Mouse (Mus musculus): ENCODE measurements at regions not wholly inside any gene's neighbourhood (a gene's known extent, or its start where the extent isn't known, plus 50 kb on each side); places are given as distances from the start of the nearest gene placed in this dataset.

DNA sequence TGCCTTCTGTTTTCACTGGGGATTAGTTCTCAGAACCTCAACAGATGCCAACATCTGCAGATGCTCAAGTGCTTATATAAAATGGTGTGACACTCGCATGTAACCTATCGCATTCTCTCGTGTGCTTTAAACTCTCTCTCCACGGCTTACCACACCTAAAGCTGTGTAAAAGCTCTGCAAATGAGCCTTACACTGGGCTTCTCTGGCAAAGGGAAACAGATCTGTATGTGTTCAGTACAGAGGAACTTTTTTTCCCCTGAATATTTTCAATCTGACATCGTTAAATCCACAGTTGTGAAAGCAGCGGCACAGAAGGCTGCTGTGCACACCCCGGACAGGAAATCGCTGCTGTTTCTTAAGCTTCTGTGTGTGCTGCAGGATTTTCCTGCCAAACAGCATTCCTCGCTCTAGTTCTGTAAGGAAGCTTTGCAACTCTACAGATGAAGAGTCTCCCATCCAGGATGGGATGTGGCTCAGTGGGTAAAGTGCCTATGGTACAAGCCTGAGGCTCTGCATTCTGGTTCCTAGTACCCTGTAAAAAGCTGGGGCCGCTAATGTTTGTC lies 206.3 kb downstream of the Sox11 start:
- no peak for ATAC-seq (replicated peaks; ENCODE audit: insufficient number of reproducible peaks, low FRiP score, low TSS enrichment)
- WGBS (ENCODE audit: insufficient replicate concordance) = 51% methylated on average over 10 of the region's 10 CpGs
- H3K4me1 ChIP-seq (ENCODE audit: control insufficient read depth, insufficient read depth, low read length) = 0 out of 2 replicates have a peak, but pooled peaks cover 10% of the 10 kb centered on the region
- H3K9me3 ChIP-seq (replicated peaks; ENCODE audit: control insufficient read depth, low read length) = no peaks in the 10 kb centered on the region
- H3K36me3 ChIP-seq (ENCODE audit: control insufficient read depth, insufficient read depth, low read length) = no peaks in the 10 kb centered on the region
- no peak overlapping the region for H3K9ac ChIP-seq (ENCODE audit: low read depth, low read length)
- no peak overlapping the region for H3K4me3 ChIP-seq (ENCODE audit: low read depth, low read length)
- H3K27ac ChIP-seq (ENCODE audit: low read depth, low read length) = no peak overlapping the region
- H3K4me2 ChIP-seq = peak overlapping the region; percentile 22
- no peaks in the 10 kb centered on the region for H3K27me3 ChIP-seq (ENCODE audit: control insufficient read depth, insufficient read depth, low read length)

DNA sequence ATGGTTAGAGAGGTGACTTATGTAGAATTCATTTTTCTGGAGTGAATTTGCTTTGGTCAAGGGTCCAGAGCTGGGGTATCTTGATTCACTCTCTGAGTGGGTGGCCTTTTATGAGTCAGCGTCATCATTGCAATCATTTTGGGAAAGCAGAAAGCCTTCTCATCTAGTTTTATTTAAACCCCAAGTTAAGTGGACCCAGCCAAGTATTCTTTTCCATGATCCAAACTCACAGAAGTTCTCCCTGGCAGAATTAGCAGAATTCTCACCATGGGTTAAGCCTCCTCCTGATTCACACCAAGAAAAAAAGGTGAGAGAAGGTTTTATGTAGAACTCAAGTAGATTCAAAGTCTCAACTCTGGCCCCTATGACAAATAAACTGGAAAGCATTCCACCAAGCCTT lies 211.8 kb downstream of the Sox11 start:
- 95% methylated on average over 1 of the region's 1 CpGs for WGBS (ENCODE audit: insufficient replicate concordance)

DNA sequence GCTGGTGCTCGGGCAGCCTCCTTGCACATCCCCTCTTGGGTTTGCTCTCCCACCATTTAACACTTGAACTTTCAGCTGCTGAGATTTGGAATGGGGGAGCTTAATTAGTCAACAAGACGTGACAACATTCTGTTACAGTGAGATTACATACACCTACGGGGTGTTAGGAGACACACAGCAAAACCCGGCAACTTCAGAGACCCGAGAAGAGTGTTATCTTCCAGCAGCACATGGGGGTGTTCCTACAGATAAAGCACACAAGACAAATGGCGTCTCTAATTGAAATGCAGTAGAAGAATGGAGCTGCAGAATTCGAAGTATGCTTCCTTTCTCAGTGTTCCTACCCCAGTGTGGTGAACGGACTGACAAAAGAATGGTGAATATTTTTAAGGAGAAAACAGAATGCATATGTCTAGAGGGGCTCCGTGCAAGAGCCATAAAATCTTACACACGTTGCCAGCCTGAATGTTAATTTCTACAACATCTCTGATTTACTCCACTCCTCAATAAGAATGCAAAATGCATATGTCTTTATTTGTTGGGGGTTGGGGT lies 215.2 kb downstream of the Sox11 start:
- ATAC-seq (replicated peaks; ENCODE audit: insufficient number of reproducible peaks, low FRiP score, low TSS enrichment) = no peak
- Histone ChIP-seq H3K4me3 (ENCODE audit: low read depth, low read length) (no peak overlapping the region), H3K9ac (ENCODE audit: low read depth, low read length) (no peak overlapping the region), H3K4me2 (no peak overlapping the region; the same call in 1 of the 2 replicates), H3K27ac (ENCODE audit: low read depth, low read length) (no peak overlapping the region), H3K36me3 (ENCODE audit: control insufficient read depth, insufficient read depth, low read length) (no peaks in the 10 kb centered on the region), H3K4me1 (ENCODE audit: control insufficient read depth, insufficient read depth, low read length) (peaks cover 6% of the 10 kb centered on the region; the same call in 1 of the 2 replicates), H3K27me3 (ENCODE audit: control insufficient read depth, insufficient read depth, low read length) (0 out of 2 replicates have a peak, but pooled peaks cover 2% of the 10 kb centered on the region), H3K9me3 (replicated peaks; ENCODE audit: control insufficient read depth, low read length) (no peaks in the 10 kb centered on the region)
- WGBS (ENCODE audit: insufficient replicate concordance) = 15% methylated on average over 10 of the region's 10 CpGs

More for the DNA sequence above, 211.8 kb downstream of the Sox11 start:
- Histone ChIP-seq H3K9ac (ENCODE audit: low read depth, low read length) (no peak overlapping the region), H3K27me3 (ENCODE audit: control insufficient read depth, insufficient read depth, low read length) (0 out of 2 replicates have a peak, but pooled peaks cover 2% of the 10 kb centered on the region), H3K27ac (ENCODE audit: low read depth, low read length) (no peak overlapping the region), H3K9me3 (replicated peaks; ENCODE audit: control insufficient read depth, low read length) (no peaks in the 10 kb centered on the region), H3K4me1 (ENCODE audit: control insufficient read depth, insufficient read depth, low read length) (peaks cover 9% of the 10 kb centered on the region; the same call in 1 of the 2 replicates), H3K36me3 (ENCODE audit: control insufficient read depth, insufficient read depth, low read length) (no peaks in the 10 kb centered on the region), H3K4me3 (ENCODE audit: low read depth, low read length) (no peak overlapping the region), H3K4me2 (no peak overlapping the region)
- ATAC-seq (replicated peaks; ENCODE audit: insufficient number of reproducible peaks, low FRiP score, low TSS enrichment) = no peak

DNA sequence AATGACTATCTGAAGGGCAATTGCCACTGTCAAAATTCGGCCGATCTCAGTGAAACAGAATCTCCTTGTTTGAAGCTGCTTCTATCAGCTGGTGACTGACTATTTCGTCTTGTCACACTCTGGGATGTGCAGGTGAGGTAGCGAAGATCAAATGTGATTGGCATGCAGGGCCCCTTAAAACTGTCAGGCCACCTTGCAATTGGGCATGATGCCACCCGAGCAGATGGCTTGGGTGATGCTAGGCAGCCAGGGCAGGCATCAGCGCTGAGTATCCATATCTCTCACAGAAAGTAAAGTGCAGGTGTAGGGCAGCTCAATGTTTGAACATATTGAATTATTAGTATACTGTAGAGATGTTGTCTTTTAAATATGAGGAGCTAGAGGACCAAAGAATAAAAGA lies 223.8 kb downstream of the Sox11 start:
- H3K36me3 ChIP-seq (ENCODE audit: control insufficient read depth, insufficient read depth, low read length) = no peaks in the 10 kb centered on the region
- no peak overlapping the region for H3K4me2 ChIP-seq
- no peak overlapping the region for H3K9ac ChIP-seq (ENCODE audit: low read depth, low read length)
- no peaks in the 10 kb centered on the region for H3K4me1 ChIP-seq (ENCODE audit: control insufficient read depth, insufficient read depth, low read length)
- WGBS (ENCODE audit: insufficient replicate concordance) = 79% methylated on average over 6 of the region's 6 CpGs
- no peaks in the 10 kb centered on the region for H3K9me3 ChIP-seq (replicated peaks; ENCODE audit: control insufficient read depth, low read length)
- no peak overlapping the region for H3K27ac ChIP-seq (ENCODE audit: low read depth, low read length)
- no peaks in the 10 kb centered on the region for H3K27me3 ChIP-seq (ENCODE audit: control insufficient read depth, insufficient read depth, low read length)
- H3K4me3 ChIP-seq (ENCODE audit: low read depth, low read length) = no peak overlapping the region
- no peak for ATAC-seq (replicated peaks; ENCODE audit: insufficient number of reproducible peaks, low FRiP score, low TSS enrichment)

DNA sequence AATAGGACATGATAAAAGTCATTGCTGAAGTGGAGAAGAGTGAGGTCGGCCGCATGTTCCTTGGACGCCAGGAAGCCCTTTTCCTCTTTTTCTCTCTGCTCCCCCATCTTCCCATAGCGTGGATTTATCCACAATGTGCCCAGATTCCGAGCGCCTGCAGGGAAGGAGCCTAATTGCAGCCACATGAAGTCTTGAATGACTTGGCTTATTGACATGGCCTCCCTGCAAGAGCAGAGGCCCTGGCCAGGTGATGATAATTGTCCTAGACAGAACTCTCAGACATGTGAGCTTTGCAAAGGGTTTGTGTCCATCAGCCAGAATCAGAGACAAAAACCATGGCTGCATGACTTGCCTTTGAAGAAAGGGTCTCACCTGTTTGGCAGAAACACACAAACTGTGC lies 227.0 kb downstream of the Sox11 start:
- no peaks in the 10 kb centered on the region for H3K9me3 ChIP-seq (replicated peaks; ENCODE audit: control insufficient read depth, low read length)
- H3K4me3 ChIP-seq (ENCODE audit: low read depth, low read length) = no peak overlapping the region
- H3K27ac ChIP-seq (ENCODE audit: low read depth, low read length) = no peak overlapping the region
- ATAC-seq (replicated peaks; ENCODE audit: insufficient number of reproducible peaks, low FRiP score, low TSS enrichment) = no peak
- 69% methylated on average over 6 of the region's 6 CpGs for WGBS (ENCODE audit: insufficient replicate concordance)
- no peaks in the 10 kb centered on the region for H3K27me3 ChIP-seq (ENCODE audit: control insufficient read depth, insufficient read depth, low read length)
- H3K36me3 ChIP-seq (ENCODE audit: control insufficient read depth, insufficient read depth, low read length) = no peaks in the 10 kb centered on the region
- H3K9ac ChIP-seq (ENCODE audit: low read depth, low read length) = no peak overlapping the region
- no peaks in the 10 kb centered on the region for H3K4me1 ChIP-seq (ENCODE audit: control insufficient read depth, insufficient read depth, low read length)
- no peak overlapping the region for H3K4me2 ChIP-seq

DNA sequence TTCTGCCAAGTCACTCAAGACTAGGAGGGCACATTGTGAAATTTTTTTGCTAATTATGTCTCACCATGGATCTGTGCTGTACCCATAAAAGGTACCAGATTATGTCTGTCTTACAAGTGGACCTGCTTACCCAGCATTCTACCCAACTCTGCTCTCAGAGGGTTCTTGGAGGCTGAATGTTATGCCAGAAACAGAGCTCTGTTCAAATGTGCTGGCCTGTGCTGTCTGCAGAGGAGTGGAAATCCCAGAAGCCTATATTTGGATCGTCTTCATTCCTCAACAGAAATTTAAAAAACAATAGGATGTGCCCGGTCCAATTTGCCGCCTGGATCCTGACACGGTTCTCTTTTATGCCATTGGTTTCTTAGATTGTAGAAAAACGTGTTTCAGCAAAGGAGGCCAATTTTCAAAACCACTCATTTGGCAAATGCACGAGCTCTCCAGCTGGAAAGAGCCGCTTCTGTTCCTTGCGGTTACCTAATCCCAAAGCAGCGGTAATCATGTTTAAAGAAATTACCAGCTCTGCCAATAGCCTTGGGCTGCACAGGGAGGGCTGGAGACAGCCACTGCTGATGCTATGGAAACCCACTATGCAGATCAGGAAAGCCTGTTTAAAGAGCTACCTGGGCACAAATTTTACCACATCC lies 237.3 kb downstream of the Sox11 start:
- Histone ChIP-seq H3K4me2 (no peak overlapping the region), H3K4me3 (ENCODE audit: low read depth, low read length) (no peak overlapping the region), H3K36me3 (ENCODE audit: control insufficient read depth, insufficient read depth, low read length) (no peaks in the 10 kb centered on the region), H3K27ac (ENCODE audit: low read depth, low read length) (no peak overlapping the region), H3K27me3 (ENCODE audit: control insufficient read depth, insufficient read depth, low read length) (no peaks in the 10 kb centered on the region), H3K4me1 (ENCODE audit: control insufficient read depth, insufficient read depth, low read length) (no peaks in the 10 kb centered on the region), H3K9me3 (replicated peaks; ENCODE audit: control insufficient read depth, low read length) (no peaks in the 10 kb centered on the region), H3K9ac (ENCODE audit: low read depth, low read length) (no peak overlapping the region)
- WGBS (ENCODE audit: insufficient replicate concordance) = 83% methylated on average over 9 of the region's 9 CpGs
- no peak for ATAC-seq (replicated peaks; ENCODE audit: insufficient number of reproducible peaks, low FRiP score, low TSS enrichment)

DNA sequence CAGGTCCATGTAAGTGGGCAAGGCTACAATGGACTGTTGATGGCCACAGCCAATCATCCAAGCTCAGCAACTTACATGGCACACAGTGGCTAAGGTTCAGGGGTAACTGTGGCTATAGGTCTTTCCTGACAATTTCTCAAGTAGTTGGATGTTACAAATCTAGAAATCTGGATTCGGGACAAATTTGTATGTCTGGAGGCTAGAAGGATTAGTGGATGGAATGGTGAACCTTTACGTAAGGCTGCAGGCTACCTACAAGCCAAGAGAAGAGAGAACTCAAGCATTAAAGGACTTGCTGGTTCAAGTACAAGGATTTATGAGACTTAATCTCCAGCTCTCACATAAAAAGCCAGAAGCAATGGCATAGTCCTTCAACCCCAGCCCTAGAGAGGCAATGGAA lies 239.4 kb downstream of the Sox11 start:
- Histone ChIP-seq H3K4me3 (ENCODE audit: low read depth, low read length) (no peak overlapping the region), H3K9ac (ENCODE audit: low read depth, low read length) (no peak overlapping the region), H3K9me3 (replicated peaks; ENCODE audit: control insufficient read depth, low read length) (no peaks in the 10 kb centered on the region), H3K27ac (ENCODE audit: low read depth, low read length) (no peak overlapping the region), H3K4me2 (no peak overlapping the region), H3K4me1 (ENCODE audit: control insufficient read depth, insufficient read depth, low read length) (no peaks in the 10 kb centered on the region), H3K36me3 (ENCODE audit: control insufficient read depth, insufficient read depth, low read length) (no peaks in the 10 kb centered on the region), H3K27me3 (ENCODE audit: control insufficient read depth, insufficient read depth, low read length) (no peaks in the 10 kb centered on the region)
- 76% methylated on average over 2 of the region's 2 CpGs for WGBS (ENCODE audit: insufficient replicate concordance)
- no peak for ATAC-seq (replicated peaks; ENCODE audit: insufficient number of reproducible peaks, low FRiP score, low TSS enrichment)

DNA sequence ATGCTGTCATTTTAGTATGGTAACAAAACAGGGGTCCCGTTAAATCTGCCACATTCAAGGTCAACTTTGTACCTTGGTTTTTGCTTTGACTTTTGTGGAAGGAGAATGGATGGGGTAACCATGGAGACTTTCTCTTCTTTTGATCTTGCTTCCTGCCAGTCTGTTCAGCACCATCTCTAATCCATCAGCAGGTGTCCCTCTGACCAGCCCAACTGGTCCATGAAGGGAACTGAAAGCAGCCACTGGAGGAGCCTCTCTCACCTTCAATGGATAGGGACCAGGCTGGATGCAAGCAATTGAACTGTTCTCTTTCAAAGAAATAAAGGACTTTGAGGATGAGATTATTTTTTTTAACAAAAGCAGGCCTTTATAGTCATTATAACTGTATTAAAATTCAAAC lies 253.2 kb downstream of the Sox11 start:
- H3K4me2 ChIP-seq = no peak overlapping the region
- H3K27me3 ChIP-seq (ENCODE audit: control insufficient read depth, insufficient read depth, low read length) = no peaks in the 10 kb centered on the region
- no peak overlapping the region for H3K9ac ChIP-seq (ENCODE audit: low read depth, low read length)
- no peak overlapping the region for H3K27ac ChIP-seq (ENCODE audit: low read depth, low read length)
- no peak overlapping the region for H3K4me3 ChIP-seq (ENCODE audit: low read depth, low read length)
- no peak for ATAC-seq (replicated peaks; ENCODE audit: insufficient number of reproducible peaks, low FRiP score, low TSS enrichment)
- no peaks in the 10 kb centered on the region for H3K9me3 ChIP-seq (replicated peaks; ENCODE audit: control insufficient read depth, low read length)
- no peaks in the 10 kb centered on the region for H3K4me1 ChIP-seq (ENCODE audit: control insufficient read depth, insufficient read depth, low read length)
- 64% methylated on average over 1 of the region's 1 CpGs for WGBS (ENCODE audit: insufficient replicate concordance)
- H3K36me3 ChIP-seq (ENCODE audit: control insufficient read depth, insufficient read depth, low read length) = no peaks in the 10 kb centered on the region

DNA sequence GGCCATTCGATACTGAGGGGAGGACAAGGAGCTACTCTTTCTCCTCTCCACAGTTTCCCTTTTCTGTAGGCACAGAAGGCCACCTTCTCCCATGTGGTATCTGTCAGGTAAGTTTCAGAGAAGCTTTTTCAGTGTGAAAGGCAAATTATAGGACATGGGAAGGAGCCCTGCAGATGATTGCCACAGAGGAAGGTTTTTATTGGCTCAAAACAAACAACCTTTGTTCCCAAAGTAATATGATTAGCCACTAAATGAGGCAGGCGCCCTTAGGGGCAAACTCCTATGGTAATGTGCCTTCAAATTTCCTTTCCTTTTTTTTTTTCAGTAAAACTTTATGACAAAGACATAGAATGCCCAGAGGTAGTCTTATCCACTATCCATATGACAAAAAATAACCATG lies 256.5 kb downstream of the Sox11 start:
- 67% methylated on average over 2 of the region's 2 CpGs for WGBS (ENCODE audit: insufficient replicate concordance)
- H3K36me3 ChIP-seq (ENCODE audit: control insufficient read depth, insufficient read depth, low read length) = no peaks in the 10 kb centered on the region
- H3K4me3 ChIP-seq (ENCODE audit: low read depth, low read length) = no peak overlapping the region
- no peak overlapping the region for H3K9ac ChIP-seq (ENCODE audit: low read depth, low read length)
- no peaks in the 10 kb centered on the region for H3K9me3 ChIP-seq (replicated peaks; ENCODE audit: control insufficient read depth, low read length)
- peaks cover 8% of the 10 kb centered on the region for H3K4me1 ChIP-seq (ENCODE audit: control insufficient read depth, insufficient read depth, low read length)
- H3K4me2 ChIP-seq = no peak overlapping the region
- no peak for ATAC-seq (replicated peaks; ENCODE audit: insufficient number of reproducible peaks, low FRiP score, low TSS enrichment)
- no peak overlapping the region for H3K27ac ChIP-seq (ENCODE audit: low read depth, low read length)
- no peaks in the 10 kb centered on the region for H3K27me3 ChIP-seq (ENCODE audit: control insufficient read depth, insufficient read depth, low read length)

Measured in heart, embryonic 11.5 days (tissue).